Mouse (Mus musculus) hindbrain, postnatal 0 days (tissue): ENCODE measurements around the gene Zfp385c. TPM values are rescaled to one million over a fixed set of nuclear protein-coding genes. Genes with fewer than 3 reads are reported as not detected.
A peak's percentile ranks its signal among the peaks of the same experiment; 100 is the strongest.

Source experiments
- ATAC-seq: fragments of 200-750 bp; cut with Nextera tagmentation; 2 replicates; pipeline ENCODE4 v1.8.0; 2017; ENCODE audit warnings: mild to moderate bottlenecking, moderate TSS enrichment, moderate library complexity
- DNase-seq: peaks from one replicate; pipeline ENCODE4 v3.0.0-alpha.2; 2015; ENCODE audit warnings: low spot score
- H3K27ac ChIP-seq: fragments of 300-500 bp; sonication (generic); 2 replicates; pipeline ENCODE4 v1.5.1; 2014; ENCODE audit warnings: mild to moderate bottlenecking
- H3K27me3 ChIP-seq: fragments of 300-500 bp; sonication (generic); 2 replicates; pipeline ENCODE4 v1.6.1; 2014; ENCODE audit warnings: low read length, mixed read lengths; ENCODE audit not compliant: insufficient read depth
- H3K36me3 ChIP-seq: fragments of 300-500 bp; sonication (generic); 2 replicates; pipeline ENCODE4 v1.6.1; 2014; ENCODE audit warnings: low read length, mixed read lengths; ENCODE audit not compliant: insufficient read depth
- H3K4me1 ChIP-seq: fragments of 300-500 bp; sonication (generic); 2 replicates; pipeline ENCODE4 v1.6.1; 2014; ENCODE audit warnings: antibody characterized with exemption, low read length, mixed read lengths; ENCODE audit not compliant: insufficient read depth
- H3K4me2 ChIP-seq: fragments of 300-500 bp; sonication (generic); 2 replicates; pipeline ENCODE4 v1.6.1; 2014; ENCODE audit warnings: low read depth, mild to moderate bottlenecking, low read length, moderate library complexity, mixed read lengths
- H3K4me3 ChIP-seq: fragments of 300-500 bp; sonication (generic); 2 replicates; pipeline ENCODE4 v1.5.1; 2014; ENCODE audit warnings: low read length
- H3K9ac ChIP-seq: fragments of 300-500 bp; sonication (generic); replicated peaks from 2 replicates; pipeline ENCODE4 v1.6.1; 2014; ENCODE audit warnings: mild to moderate bottlenecking, low read length, moderate library complexity, mixed read lengths
- H3K9me3 ChIP-seq: fragments of 300-500 bp; sonication (generic); 2 replicates; pipeline ENCODE4 v1.6.1; 2016; ENCODE audit warnings: low read length, mixed read lengths
- CTCF ChIP-seq: IDR thresholded peaks from 2 replicates; pipeline ENCODE4 v1.5.1; 2016; ENCODE audit warnings: antibody characterized with exemption, control low read depth, low read depth
- WGBS: fragments of 180-500 bp; shearing (Covaris S2); extraction: QIAGEN DNeasy Blood & Tissue Kit; methylation state at CpG from one replicate; pipeline ENCODE4 v1.1.7; 2014; 5-methylcytosine and 5-hydroxymethylcytosine counted together
- polyA plus RNA-seq: library from polyadenylated mRNA; unstranded; fragments of >200 nt; fragmentation: Nextera tagmentation; extraction: Ambion mirVana; gene quantifications from 2 replicates; pipeline ENCODE4 v1.2.1, GENCODE M21; 2015
- total RNA-seq: library from RNA; depleted of rRNA; stranded (reverse); fragments of >200 nt; gene quantifications from 2 replicates; pipeline ENCODE4 v1.2.3, GENCODE M21; 2014

The Zfp385c gene
- total and polyA plus RNA-seq, 2 experiments from 2014 or later, result 9.8 to 10.0 TPM

DNA sequence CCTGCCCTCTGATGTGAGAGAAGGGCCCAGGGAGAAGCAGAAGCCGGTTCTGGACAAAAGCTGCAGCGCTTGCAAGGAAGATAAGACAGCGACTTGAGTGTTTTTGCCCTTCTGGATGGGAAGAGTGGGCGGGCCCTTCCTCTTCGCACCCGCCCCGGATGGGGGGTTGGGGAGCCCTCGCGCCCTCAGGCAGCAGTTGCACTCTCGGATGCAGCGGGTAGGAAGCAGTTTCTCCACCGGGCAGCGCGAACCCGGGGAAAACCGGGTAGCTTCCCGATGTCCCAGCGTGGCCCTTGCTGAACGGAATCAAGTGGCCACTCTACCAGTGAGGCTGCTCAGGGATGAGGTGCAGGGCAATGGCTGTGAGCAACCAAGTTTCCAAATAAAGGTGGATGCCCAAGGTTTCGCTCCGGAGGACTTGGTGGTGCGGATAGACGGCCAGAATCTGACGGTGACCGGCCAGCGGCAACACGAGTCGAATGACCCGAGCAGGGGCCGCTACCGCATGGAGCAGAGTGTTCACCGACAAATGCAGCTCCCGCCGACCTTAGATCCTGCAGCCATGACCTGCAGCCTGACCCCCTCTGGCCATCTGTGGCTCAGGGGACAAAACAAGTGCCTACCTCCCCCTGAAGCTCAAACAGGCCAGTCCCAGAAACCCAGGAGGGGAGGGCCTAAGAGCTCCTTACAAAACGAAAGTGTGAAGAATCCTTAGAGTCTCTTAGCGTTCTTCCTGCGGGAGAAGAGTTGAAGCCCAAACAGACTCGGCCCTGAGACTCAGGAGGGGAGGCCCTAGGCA, 21.7 kb upstream of the Zfp385c start, which contains the start of gene Hspb9:
Gene Hspb9 (plus strand): TSS at position 116 of the 799 bp plus-strand sequence.
- H3K36me3 ChIP-seq, result peaks cover 36% of the 10 kb centered on the region
- no peaks in the 10 kb centered on the region for H3K9me3 ChIP-seq
- 13% methylated on average over 38 of the region's 38 CpGs for WGBS
- H3K27me3 ChIP-seq, result no peaks in the 10 kb centered on the region
- peak within 1 kb of the TSS; percentile 83; the same call in 1 of the 2 replicates for H3K4me2 ChIP-seq
- H3K4me3 ChIP-seq, result no peak within 1 kb of the TSS
- no peak for TF ChIP-seq CTCF
- peak within 1 kb of the TSS; percentile 6; the same call in 1 of the 2 replicates for H3K9ac ChIP-seq
- DNase-seq (no peak), ATAC-seq (no peak)
- H3K27ac ChIP-seq, result peak within 1 kb of the TSS; percentile 26; the same call in 1 of the 2 replicates
- H3K4me1 ChIP-seq, result peaks cover 6% of the 10 kb centered on the region; the same call in 1 of the 2 replicates

GRCm38 (mm10) chr11:100713174-100713573, 20.9 kb upstream of the Zfp385c start:
- Histone ChIP-seq H3K4me1 (peaks cover 6% of the 10 kb centered on the region; the same call in 1 of the 2 replicates), H3K9ac (peak overlapping the region; percentile 6; the same call in 1 of the 2 replicates), H3K4me3 (no peak overlapping the region), H3K27me3 (no peaks in the 10 kb centered on the region), H3K4me2 (no peak overlapping the region), H3K27ac (no peak overlapping the region), H3K9me3 (no peaks in the 10 kb centered on the region), H3K36me3 (peaks cover 39% of the 10 kb centered on the region)
- no peak for TF ChIP-seq CTCF
- DNase-seq, result no peak
- WGBS, result 77% methylated on average over 4 of the region's 4 CpGs
- no peak for ATAC-seq

- Histone ChIP-seq H3K4me2 (peak within 1 kb of the TSS; percentile 83), H3K36me3 (peaks cover 43% of the 10 kb centered on the region), H3K27me3 (no peaks in the 10 kb centered on the region), H3K4me1 (peaks cover 6% of the 10 kb centered on the region; the same call in 1 of the 2 replicates), H3K9me3 (no peaks in the 10 kb centered on the region), H3K4me3 (peak within 1 kb of the TSS; percentile 99), H3K27ac (peak within 1 kb of the TSS; percentile 79), H3K9ac (peak within 1 kb of the TSS; percentile 92)
- WGBS, result 2% methylated on average over 46 of the region's 48 CpGs
- TF ChIP-seq CTCF, result no peak
- peak; percentile 95 for DNase-seq
- ATAC-seq, result peak; percentile 92
Observed at GRCm38 (mm10) chr11:100711783-100712615, 19.7 kb upstream of the Zfp385c start, which contains the start of gene Kat2a. Gene Kat2a, minus strand, starts transcription at chr11:100712465.

GRCm38 (mm10) chr11:100710977-100711376, 18.7 kb upstream of the Zfp385c start:
- peak overlapping the region; percentile 83 for H3K4me2 ChIP-seq
- H3K27me3 ChIP-seq, result no peaks in the 10 kb centered on the region
- no peak for DNase-seq
- no peaks in the 10 kb centered on the region for H3K9me3 ChIP-seq
- peaks cover 6% of the 10 kb centered on the region; the same call in 1 of the 2 replicates for H3K4me1 ChIP-seq
- H3K27ac ChIP-seq, result no peak overlapping the region
- no peak for ATAC-seq
- no peak for TF ChIP-seq CTCF
- H3K4me3 ChIP-seq, result no peak overlapping the region
- 89% methylated on average over 4 of the region's 4 CpGs for WGBS
- H3K9ac ChIP-seq, result peak overlapping the region; percentile 92
- peaks cover 46% of the 10 kb centered on the region for H3K36me3 ChIP-seq

DNA sequence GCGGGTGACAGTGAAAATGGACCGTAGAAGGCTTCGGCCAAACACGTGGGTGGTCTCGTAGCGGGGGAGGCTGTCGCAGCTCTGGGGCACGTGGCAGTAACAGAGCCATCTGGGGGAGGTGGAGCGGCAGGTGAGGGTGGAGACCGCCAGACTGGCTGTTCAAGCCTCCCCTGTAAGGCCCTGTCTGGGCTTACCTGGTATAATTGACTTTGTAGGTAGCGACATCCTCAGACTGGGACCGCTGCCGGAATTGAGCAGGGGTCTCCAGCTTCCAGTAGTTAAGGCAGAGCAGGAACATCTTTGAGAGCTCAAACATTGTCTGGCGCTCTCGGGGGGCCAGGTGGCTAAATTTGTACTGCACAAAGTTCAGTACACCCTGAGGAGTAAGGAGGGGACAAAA, 18.3 kb upstream of the Zfp385c start:
- no peaks in the 10 kb centered on the region for H3K9me3 ChIP-seq
- TF ChIP-seq CTCF, result no peak
- ATAC-seq, result no peak
- H3K4me2 ChIP-seq, result no peak overlapping the region
- no peak overlapping the region for H3K9ac ChIP-seq
- H3K4me1 ChIP-seq, result peaks cover 6% of the 10 kb centered on the region; the same call in 1 of the 2 replicates
- no peaks in the 10 kb centered on the region for H3K27me3 ChIP-seq
- DNase-seq, result no peak
- H3K36me3 ChIP-seq, result peaks cover 46% of the 10 kb centered on the region
- no peak overlapping the region for H3K27ac ChIP-seq
- no peak overlapping the region for H3K4me3 ChIP-seq
- 93% methylated on average over 15 of the region's 15 CpGs for WGBS

DNA sequence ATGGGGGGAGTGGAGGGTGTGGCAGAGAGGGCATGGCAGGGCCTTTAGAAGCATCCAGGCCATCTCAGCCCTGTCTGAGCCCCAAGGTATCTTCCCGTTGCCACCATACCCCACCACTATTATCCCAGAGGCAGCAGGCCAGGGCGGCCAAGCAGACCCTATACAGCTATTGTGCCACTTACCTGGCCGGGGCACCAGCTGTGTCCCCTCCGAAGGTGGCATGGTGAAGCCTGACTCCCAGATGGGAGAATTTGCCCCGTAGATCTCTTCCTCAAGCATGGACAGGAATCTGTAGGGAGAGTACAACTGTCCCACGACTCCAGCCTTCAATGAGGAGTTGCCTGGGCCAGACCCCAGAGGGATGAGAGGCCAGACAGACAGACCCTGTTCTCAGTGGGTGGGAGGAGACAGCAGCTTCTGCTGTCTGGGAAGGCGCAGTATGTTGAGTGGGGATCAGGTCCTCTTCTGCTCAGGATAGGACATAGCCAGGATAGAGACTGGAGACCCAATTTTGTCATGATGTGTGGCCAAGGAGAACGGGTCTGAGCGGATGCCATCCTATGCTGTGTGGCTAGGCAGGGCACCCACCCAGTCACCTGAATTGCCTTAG, 17.1 kb upstream of the Zfp385c start:
- DNase-seq (no peak), ATAC-seq (no peak)
- Histone ChIP-seq H3K36me3 (peaks cover 57% of the 10 kb centered on the region), H3K9me3 (no peaks in the 10 kb centered on the region), H3K4me2 (no peak overlapping the region), H3K4me1 (peaks cover 6% of the 10 kb centered on the region; the same call in 1 of the 2 replicates), H3K27ac (no peak overlapping the region), H3K27me3 (no peaks in the 10 kb centered on the region), H3K4me3 (no peak overlapping the region), H3K9ac (no peak overlapping the region)
- 94% methylated on average over 9 of the region's 9 CpGs for WGBS
- no peak for TF ChIP-seq CTCF
